In genomic region chr7:141805384-141805783, GRCm38 (mm10) we compare ENCODE assay signal across 28 mouse cellular contexts. TPM values are rescaled to one million over a fixed set of nuclear protein-coding genes. Genes with fewer than 3 reads are reported as not detected.
DNase-seq lines count a peak whose midpoint lies in the region; ATAC-seq and TF ChIP-seq lines count a peak whose summit lies in the region.
"Had no signal": no experiment of that assay in that cellular context is flagged by ENCODE, and none has a peak within 500 bp of the region (broad histone marks: within the 10 kb centered on the region; RNA-seq: fewer than 3 reads in every experiment).

No protein-coding gene starts in this region.

- no peak overlapping the region for H3K27ac ChIP-seq in thymus, adult 2 months (ENCODE audit: control insufficient read depth, insufficient read depth, low read length)
- H3K27ac ChIP-seq in midbrain, postnatal 0 days (ENCODE audit: low read depth, low read length), result no peak overlapping the region
- no peak overlapping the region for H3K27ac ChIP-seq in forebrain, embryonic 10.5 days
- H3K27ac ChIP-seq: forebrain, embryonic 12.5 days; hindbrain, embryonic 14.5 days; limb, embryonic 13.5 days; liver, embryonic 13.5 days had no signal

- 84% methylated on average over 7 of the region's 7 CpGs for whole genome bisulfite sequencing in thymus, adult 2 months
- 88% methylated on average over 7 of the region's 7 CpGs for WGBS in midbrain, postnatal 0 days
- 91% methylated on average over 7 of the region's 7 CpGs for WGBS in forebrain, embryonic 10.5 days

- no peak for TF ChIP-seq CTCF in thymus, adult 2 months (IDR thresholded peaks at IDR 0.05; ENCODE audit: borderline replicate concordance, control insufficient read depth, extremely low read depth, insufficient read depth, low read length, poor library complexity)
- no peak for TF ChIP-seq CTCF in midbrain, postnatal 0 days (IDR thresholded peaks at IDR 0.05)

- H3K36me3 ChIP-seq in thymus, adult 2 months (ENCODE audit: control insufficient read depth, insufficient read depth, low read length), result no peaks in the 10 kb centered on the region
- no peaks in the 10 kb centered on the region for H3K36me3 ChIP-seq in midbrain, postnatal 0 days (ENCODE audit: insufficient read depth, low read length)
- no peaks in the 10 kb centered on the region for H3K36me3 ChIP-seq in forebrain, embryonic 10.5 days (replicated peaks)
- H3K36me3 ChIP-seq: forebrain, embryonic 12.5 days; limb, embryonic 13.5 days; liver, embryonic 13.5 days had no signal

- no peaks in the 10 kb centered on the region for H3K9me3 ChIP-seq in midbrain, postnatal 0 days (ENCODE audit: low read length)
- H3K9me3 ChIP-seq in forebrain, embryonic 10.5 days, result no peaks in the 10 kb centered on the region
- H3K9me3 ChIP-seq: forebrain, embryonic 12.5 days; limb, embryonic 13.5 days; liver, embryonic 13.5 days had no signal

- TF ChIP-seq POLR2A in thymus, adult 2 months (IDR thresholded peaks at IDR 0.05; ENCODE audit: control insufficient read depth, extremely low read depth, insufficient read depth, low read length, poor library complexity), result no peak

- no peak overlapping the region for H3K4me2 ChIP-seq in midbrain, postnatal 0 days (ENCODE audit: low read depth, low read length, poor library complexity, severe bottlenecking)
- H3K4me2 ChIP-seq: forebrain, embryonic 12.5 days; heart, embryonic 11.5 days; hindbrain, embryonic 14.5 days; limb, embryonic 13.5 days; liver, embryonic 13.5 days; lung, embryonic 14.5 days; midbrain, embryonic 11.5 days had no signal

- no peak for ATAC-seq in midbrain, postnatal 0 days (ENCODE audit: low FRiP score)

- H3K27me3 ChIP-seq in thymus, adult 2 months (ENCODE audit: control insufficient read depth, insufficient read depth, low read length), result no peaks in the 10 kb centered on the region
- H3K27me3 ChIP-seq in midbrain, postnatal 0 days (ENCODE audit: insufficient read depth, low read length), result no peaks in the 10 kb centered on the region
- H3K27me3 ChIP-seq in forebrain, embryonic 10.5 days (ENCODE audit: poor library complexity, severe bottlenecking), result no peaks in the 10 kb centered on the region
- H3K27me3 ChIP-seq: forebrain, embryonic 12.5 days; limb, embryonic 13.5 days; liver, embryonic 13.5 days had no signal

- peak; percentile 71 to 73 for DNase-seq in right cerebral cortex, adult 2 months (ENCODE audit: low spot score in 2 of 2)
- DNase-seq in right cerebral cortex, postnatal 4 days, result no peak
- DNase-seq in layer of hippocampus, adult 8-10 months (ENCODE audit: low spot score in 2 of 2), result peak; percentile 65 to 72
- peak; percentile 73 to 82 for DNase-seq in left cerebral cortex, adult 9 months (ENCODE audit: low spot score in 2 of 2)
- peak; percentile 89 for DNase-seq in telencephalon, adult 2 months (ENCODE audit: low read depth, low spot score)
- no peak for DNase-seq in thymus, adult 2 months
- no peak for DNase-seq in midbrain, postnatal 0 days (ENCODE audit: low spot score)
- DNase-seq in forebrain, embryonic 10.5 days (ENCODE audit: extremely low spot score, low spot score), result no peak
- DNase-seq: adrenal gland, postnatal 36 days; cerebellum, adult 18-20 months; heart, postnatal 14 days; kidney, postnatal 4 days; liver, embryonic 13.5 days; lung, embryonic 14.5 days; lung, postnatal 4 days; retina, postnatal 1 day; thymus, postnatal 14 days had no signal

- H3K9ac ChIP-seq in midbrain, postnatal 0 days (replicated peaks; ENCODE audit: low read length, poor library complexity, severe bottlenecking), result no peak overlapping the region
- H3K9ac ChIP-seq: forebrain, embryonic 12.5 days; hindbrain, embryonic 14.5 days; limb, embryonic 13.5 days; liver, embryonic 13.5 days; lung, embryonic 14.5 days had no signal

- no peak overlapping the region for H3K4me3 ChIP-seq in thymus, adult 2 months (ENCODE audit: control insufficient read depth, insufficient read depth, low read length)
- H3K4me3 ChIP-seq in midbrain, postnatal 0 days (ENCODE audit: low read depth, low read length), result no peak overlapping the region
- no peak overlapping the region for H3K4me3 ChIP-seq in forebrain, embryonic 10.5 days
- H3K4me3 ChIP-seq: forebrain, embryonic 12.5 days; limb, embryonic 13.5 days; liver, embryonic 13.5 days had no signal

- no peaks in the 10 kb centered on the region for H3K4me1 ChIP-seq in thymus, adult 2 months (replicated peaks; ENCODE audit: control insufficient read depth, insufficient read depth, low read length)
- H3K4me1 ChIP-seq in midbrain, postnatal 0 days (ENCODE audit: insufficient read depth, low read length), result no peaks in the 10 kb centered on the region
- no peaks in the 10 kb centered on the region for H3K4me1 ChIP-seq in forebrain, embryonic 10.5 days
- H3K4me1 ChIP-seq: forebrain, embryonic 12.5 days; limb, embryonic 13.5 days; liver, embryonic 13.5 days had no signal

RNA-seq across cellular contexts. Expression of gene Muc5ac, which starts 16.6 kb away (rescaled TPM):
- total RNA-seq in layer of hippocampus, adult 8-10 months (2022), result under 1 TPM in 1 of 4 experiments, not detected in 3; 0.04 TPM
- 0.59 and 0.60 TPM in 2 replicates for polyA plus RNA-seq in thymus, adult 2 months (2012; rRNA removed)
- total RNA-seq in midbrain, postnatal 0 days (2014; rRNA removed), result not detected in 2 replicates
- not detected in 2 replicates for polyA plus RNA-seq in midbrain, postnatal 0 days (2015; fragmentation: Nextera tagmentation; extraction: Ambion mirVana)
- not detected in 2 replicates for polyA plus RNA-seq in forebrain, embryonic 10.5 days (2016; fragmentation: Nextera tagmentation; extraction: Ambion mirVana)
- total RNA-seq: adrenal gland, postnatal 36 days; gastrocnemius, adult 8-10 months; granulocyte monocyte progenitor cell, adult 5-6 weeks; monocyte, adult 5-6 weeks had no signal
- polyA plus RNA-seq: forebrain, embryonic 12.5 days; heart, embryonic 11.5 days; hindbrain, embryonic 14.5 days; intestine, embryonic 14.5 days; kidney, embryonic 14.5 days; limb, embryonic 13.5 days; liver, embryonic 13.5 days; midbrain, embryonic 11.5 days; neural tube, embryonic 11.5 days had no signal

RNA-seq across cellular contexts. Expression of gene Muc5b, which starts 33.5 kb away (rescaled TPM):
- not detected for total RNA-seq in layer of hippocampus, adult 8-10 months (2022)
- polyA plus RNA-seq in thymus, adult 2 months (2012; rRNA removed), result 0.23 and 0.50 TPM in 2 replicates
- total RNA-seq in midbrain, postnatal 0 days (2014; rRNA removed), result 0.05 TPM in 1 of 2 replicates, not detected in the other
- 0.02 and 0.04 TPM in 2 replicates for polyA plus RNA-seq in midbrain, postnatal 0 days (2015; fragmentation: Nextera tagmentation; extraction: Ambion mirVana)
- 0.01 TPM in 2 replicates for polyA plus RNA-seq in forebrain, embryonic 10.5 days (2016; fragmentation: Nextera tagmentation; extraction: Ambion mirVana)
- total RNA-seq: adrenal gland, postnatal 36 days; gastrocnemius, adult 8-10 months; monocyte, adult 5-6 weeks had no signal
- polyA plus RNA-seq: liver, embryonic 13.5 days; neural tube, embryonic 11.5 days had no signal

Comparison
In these comparisons a context has a peak if more than half of its experiments do, and no peak if none do; other contexts are left out.
1. DNase-seq: peak in right cerebral cortex, adult 2 months (2 of 2), layer of hippocampus, adult 8-10 months (2 of 2), left cerebral cortex, adult 9 months (2 of 2) and telencephalon, adult 2 months (single experiment); none in right cerebral cortex, postnatal 4 days (single experiment), thymus, adult 2 months (single experiment), midbrain, postnatal 0 days (single experiment) and forebrain, embryonic 10.5 days (single experiment).